Mouse (Mus musculus) testis, postnatal 14 days (tissue): Measurements from ENCODE around the gene 1700018B08Rik.

ENCODE experiments used
- DNase-seq: peaks from one replicate; pipeline ENCODE4 v3.0.0; 2021; ENCODE audit warnings: low spot score

Gene 1700018B08Rik

GRCm38 (mm10) chr8:121562941-121563351 lies 18.8 kb upstream of the 1700018B08Rik start:
- peak; percentile 91 for DNase-seq

GRCm38 (mm10) chr8:121561636-121562345 lies 17.7 kb upstream of the 1700018B08Rik start:
- no peak for DNase-seq

GRCm38 (mm10) chr8:121560432-121561100 lies 16.4 kb upstream of the 1700018B08Rik start:
- DNase-seq: no peak

- no peak for DNase-seq
Measured at GRCm38 (mm10) chr8:121559801-121560200, 15.7 kb upstream of the 1700018B08Rik start.

GRCm38 (mm10) chr8:121558538-121558937 lies 14.4 kb upstream of the 1700018B08Rik start:
- no peak for DNase-seq

- DNase-seq: no peak
Measured at GRCm38 (mm10) chr8:121557746-121558145, 13.6 kb upstream of the 1700018B08Rik start.

- DNase-seq: no peak
Measured at GRCm38 (mm10) chr8:121553831-121554475, 9.8 kb upstream of the 1700018B08Rik start.

- no peak for DNase-seq
Measured at GRCm38 (mm10) chr8:121552506-121552905, 8.4 kb upstream of the 1700018B08Rik start.

- DNase-seq: no peak
Measured at GRCm38 (mm10) chr8:121551065-121551985, 7.2 kb upstream of the 1700018B08Rik start.

- DNase-seq: no peak
Measured at GRCm38 (mm10) chr8:121550056-121550455, 5.9 kb upstream of the 1700018B08Rik start.

- peak; percentile 63 for DNase-seq
Measured at GRCm38 (mm10) chr8:121547132-121547531, 3.0 kb upstream of the 1700018B08Rik start.

- DNase-seq: no peak
Measured at GRCm38 (mm10) chr8:121544936-121545335, 816 bp upstream of the 1700018B08Rik start.

- DNase-seq: no peak
Measured at GRCm38 (mm10) chr8:121542901-121543300, 1.2 kb downstream of the 1700018B08Rik start.

- DNase-seq: peak; percentile 83
Measured at GRCm38 (mm10) chr8:121541862-121542261, 2.3 kb downstream of the 1700018B08Rik start.

- no peak for DNase-seq
Measured at GRCm38 (mm10) chr8:121532381-121532780, 11.7 kb downstream of the 1700018B08Rik start.

GRCm38 (mm10) chr8:121530639-121531038 lies 13.5 kb downstream of the 1700018B08Rik start:
- DNase-seq: no peak

GRCm38 (mm10) chr8:121528790-121529189 lies 15.3 kb downstream of the 1700018B08Rik start:
- DNase-seq: no peak

GRCm38 (mm10) chr8:121527751-121528150 lies 16.4 kb downstream of the 1700018B08Rik start:
- no peak for DNase-seq

GRCm38 (mm10) chr8:121526811-121527550 lies 17.1 kb downstream of the 1700018B08Rik start:
- no peak for DNase-seq

- no peak for DNase-seq
Measured at GRCm38 (mm10) chr8:121525111-121525818, 18.9 kb downstream of the 1700018B08Rik start.
